Mouse (Mus musculus) effector memory CD4-positive, alpha-beta T cell, adult 7 months (primary cell): ENCODE data around the gene Gm21488. TPM values are rescaled to one million over a fixed set of nuclear protein-coding genes. Genes with fewer than 3 reads are reported as not detected.

Experiments used
- polyA plus RNA-seq: library from polyadenylated mRNA; unstranded; fragments of 100-300 nt; shearing (Covaris generic); gene quantifications from one replicate; pipeline ENCODE4 v1.2.1, GENCODE M21; 2017

Gene Gm21488
- not detected for polyA plus RNA-seq

GRCm38 (mm10) chrY:27521820-27522219, at the start of gene Gm21488:
TSS of gene Gm21488 (minus strand) at chrY:27521920.

